Mouse (Mus musculus) olfactory bulb, adult 2 months (tissue): ENCODE results near the gene Fcgr2b.

Experiments
- CTCF ChIP-seq: fragments of 200-500 bp; IDR thresholded peaks from 2 replicates; pipeline ENCODE4 v1.5.1; 2012; ENCODE audit warnings: low read depth, mild to moderate bottlenecking, low read length, moderate library complexity; ENCODE audit not compliant: insufficient read depth
- POLR2A ChIP-seq: fragments of 200-500 bp; IDR thresholded peaks from 2 replicates; pipeline ENCODE4 v1.6.1; 2012; ENCODE audit warnings: mild to moderate bottlenecking, low read depth, low read length, moderate library complexity; ENCODE audit not compliant: insufficient read depth

DNA sequence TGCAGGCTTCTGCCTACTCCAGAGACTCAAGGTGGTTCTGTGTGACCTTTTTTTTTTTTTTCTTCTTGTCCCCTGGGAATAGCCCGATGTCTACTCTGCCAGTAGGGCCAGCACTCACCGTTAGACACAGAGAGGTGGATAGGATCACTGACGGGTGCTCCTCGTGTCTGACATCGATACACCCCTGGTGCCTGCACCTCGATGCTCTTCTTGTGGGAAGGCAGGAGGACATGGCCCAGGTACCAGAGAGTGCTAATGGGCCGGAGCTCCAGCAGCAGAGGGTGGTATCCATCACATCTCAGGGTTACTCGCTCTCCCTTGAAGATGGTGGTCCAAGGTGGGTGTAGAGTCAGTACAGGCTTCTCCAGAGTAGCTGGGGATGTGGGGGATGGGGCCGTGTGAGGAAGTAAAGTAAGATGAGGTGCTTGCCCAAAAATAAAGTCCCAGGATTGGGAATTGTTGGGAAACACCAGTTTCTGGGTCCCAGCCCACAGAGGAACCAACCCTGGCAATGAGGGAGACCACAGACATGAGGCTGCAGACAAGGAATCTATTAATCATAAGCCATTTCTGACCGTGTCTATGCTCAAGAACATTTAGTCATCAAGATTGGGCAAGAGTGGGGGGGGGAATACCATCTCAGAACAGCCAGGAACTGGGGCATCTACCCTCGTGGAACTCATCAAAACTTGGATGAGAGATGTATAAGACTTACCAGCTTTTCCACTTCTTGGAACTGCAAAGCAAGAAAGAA, 64.3 kb downstream of the Fcgr2b start:
- TF ChIP-seq CTCF (no peak), POLR2A (no peak)
